Mouse (Mus musculus) stomach, embryonic 15.5 days (tissue): Measurements from ENCODE around the gene Rbm47. TPM values are rescaled to one million over a fixed set of nuclear protein-coding genes. Genes with fewer than 3 reads are reported as not detected.

Experiments used
- ATAC-seq: fragments of 200-750 bp; cut with Nextera tagmentation; 2 replicates; pipeline ENCODE4 v1.8.0; 2017; ENCODE audit warnings: low read depth, moderate number of reproducible peaks, moderate TSS enrichment; ENCODE audit not compliant: insufficient read depth, low FRiP score
- H3K27ac ChIP-seq: fragments of 300-500 bp; sonication (generic); 2 replicates; pipeline ENCODE4 v1.5.1; 2015; ENCODE audit warnings: mild to moderate bottlenecking, inconsistent platforms
- H3K27me3 ChIP-seq: fragments of 300-500 bp; sonication (generic); replicated peaks from 2 replicates; pipeline ENCODE4 v1.6.1; 2015; ENCODE audit warnings: inconsistent platforms
- H3K36me3 ChIP-seq: fragments of 300-500 bp; sonication (generic); 2 replicates; pipeline ENCODE4 v1.6.1; 2015; ENCODE audit warnings: inconsistent platforms
- H3K4me1 ChIP-seq: fragments of 300-500 bp; sonication (generic); 2 replicates; pipeline ENCODE4 v1.6.1; 2015; ENCODE audit warnings: inconsistent platforms
- H3K4me2 ChIP-seq: fragments of 300-500 bp; sonication (generic); 2 replicates; pipeline ENCODE4 v1.6.1; 2015; ENCODE audit warnings: mild to moderate bottlenecking, inconsistent platforms
- H3K4me3 ChIP-seq: fragments of 300-500 bp; sonication (generic); replicated peaks from 2 replicates; pipeline ENCODE4 v1.5.1; 2015; ENCODE audit warnings: inconsistent platforms
- H3K9ac ChIP-seq: fragments of 300-500 bp; sonication (generic); 2 replicates; pipeline ENCODE4 v1.6.1; 2015; ENCODE audit warnings: inconsistent platforms
- H3K9me3 ChIP-seq: fragments of 300-500 bp; sonication (generic); 2 replicates; pipeline ENCODE4 v1.6.1; 2016; ENCODE audit warnings: inconsistent platforms
- WGBS: fragments of 180-500 bp; shearing (Covaris S2); methylation state at CpG from one replicate; pipeline ENCODE4 v1.1.7; 2015; 5-methylcytosine and 5-hydroxymethylcytosine counted together
- polyA plus RNA-seq: library from polyadenylated mRNA; unstranded; fragments of >200 nt; fragmentation: Nextera tagmentation; extraction: Ambion mirVana; gene quantifications from 2 replicates; pipeline ENCODE4 v1.2.1, GENCODE M21; 2015

Rbm47 gene
- polyA plus RNA-seq, 1 experiment from 2014 or later = 80.6 TPM

- Histone ChIP-seq H3K9me3 (no peaks in the 10 kb centered on the region), H3K27me3 (no peaks in the 10 kb centered on the region), H3K4me3 (peak overlapping the region; percentile 14), H3K27ac (peak overlapping the region; percentile 94), H3K4me2 (peak overlapping the region; percentile 44), H3K36me3 (no peaks in the 10 kb centered on the region), H3K4me1 (peaks cover 8% of the 10 kb centered on the region; the same call in 1 of the 2 replicates), H3K9ac (no peak overlapping the region)
- ATAC-seq = no peak
- 61% methylated on average over 19 of the region's 19 CpGs for WGBS
Measured at GRCm38 (mm10) chr5:66081443-66082228, 91.3 kb downstream of the Rbm47 start.

GRCm38 (mm10) chr5:66080529-66081220 lies 92.2 kb downstream of the Rbm47 start:
- no peaks in the 10 kb centered on the region for H3K36me3 ChIP-seq
- peak overlapping the region; percentile 94 for H3K27ac ChIP-seq
- no peak overlapping the region for H3K9ac ChIP-seq
- H3K4me3 ChIP-seq = peak overlapping the region; percentile 35
- no peaks in the 10 kb centered on the region for H3K27me3 ChIP-seq
- H3K4me2 ChIP-seq = peak overlapping the region; percentile 44; the same call in 1 of the 2 replicates
- peak; percentile 67; the same call in 1 of the 2 replicates for ATAC-seq
- H3K4me1 ChIP-seq = peaks cover 8% of the 10 kb centered on the region; the same call in 1 of the 2 replicates
- H3K9me3 ChIP-seq = no peaks in the 10 kb centered on the region
- 72% methylated on average over 17 of the region's 17 CpGs for WGBS

DNA sequence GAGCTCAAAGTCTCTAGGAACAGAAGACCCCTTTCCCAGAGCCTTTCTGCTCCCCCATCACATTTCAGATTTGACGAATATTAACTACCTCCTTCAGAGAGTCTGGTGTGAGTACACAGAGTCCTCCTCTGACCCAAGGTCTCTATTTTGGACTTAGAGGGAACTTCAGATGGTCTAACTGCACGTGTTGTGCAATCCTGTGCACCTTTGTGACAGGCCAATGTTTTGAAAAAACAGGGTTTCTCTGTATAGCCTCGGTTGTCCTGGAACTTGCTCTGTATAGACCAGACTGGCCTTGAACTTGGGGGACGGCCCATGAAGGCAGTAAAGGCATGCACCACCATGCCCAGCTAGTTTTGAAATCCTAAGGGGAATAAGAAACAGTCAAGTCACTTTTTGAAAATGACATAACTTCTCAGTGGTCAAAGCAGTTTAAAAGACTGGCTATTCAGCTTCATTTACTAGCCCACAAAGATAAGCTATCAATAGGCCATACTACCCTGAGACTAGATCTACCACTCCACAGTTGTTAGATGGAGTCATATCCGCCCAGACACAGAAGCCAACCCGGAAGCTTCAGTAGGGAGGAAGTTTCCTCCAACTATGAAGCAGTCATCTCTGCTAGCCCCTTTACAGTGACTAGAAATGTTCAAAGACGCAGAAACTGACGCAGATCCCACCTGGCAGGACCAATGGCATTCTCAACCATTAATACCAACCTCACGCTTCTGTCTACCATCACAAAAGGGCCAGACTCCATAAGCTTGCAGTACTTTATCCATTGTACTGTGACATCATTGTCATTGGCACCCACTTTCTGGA lies 93.3 kb downstream of the Rbm47 start:
- H3K4me3 ChIP-seq = peak overlapping the region; percentile 35
- no peak overlapping the region for H3K9ac ChIP-seq
- no peaks in the 10 kb centered on the region for H3K36me3 ChIP-seq
- WGBS = 66% methylated on average over 9 of the region's 9 CpGs
- peak overlapping the region; percentile 44 for H3K4me2 ChIP-seq
- no peak for ATAC-seq
- no peaks in the 10 kb centered on the region for H3K27me3 ChIP-seq
- peaks cover 8% of the 10 kb centered on the region for H3K4me1 ChIP-seq
- H3K27ac ChIP-seq = peak overlapping the region; percentile 74
- H3K9me3 ChIP-seq = no peaks in the 10 kb centered on the region

GRCm38 (mm10) chr5:66078491-66079012 lies 94.4 kb downstream of the Rbm47 start:
- H3K36me3 ChIP-seq = no peaks in the 10 kb centered on the region
- no peaks in the 10 kb centered on the region for H3K27me3 ChIP-seq
- peak overlapping the region; percentile 73; the same call in 1 of the 2 replicates for H3K27ac ChIP-seq
- no peaks in the 10 kb centered on the region for H3K9me3 ChIP-seq
- no peak for ATAC-seq
- H3K4me3 ChIP-seq = no peak overlapping the region; the same call in 1 of the 2 replicates
- H3K4me1 ChIP-seq = peaks cover 14% of the 10 kb centered on the region
- H3K4me2 ChIP-seq = peak overlapping the region; percentile 44
- H3K9ac ChIP-seq = no peak overlapping the region
- 68% methylated on average over 7 of the region's 7 CpGs for WGBS

- Histone ChIP-seq H3K9me3 (no peaks in the 10 kb centered on the region), H3K4me3 (peak overlapping the region; percentile 17; the same call in 1 of the 2 replicates), H3K36me3 (no peaks in the 10 kb centered on the region), H3K4me2 (peak overlapping the region; percentile 44), H3K9ac (no peak overlapping the region), H3K27me3 (no peaks in the 10 kb centered on the region), H3K27ac (peak overlapping the region; percentile 73), H3K4me1 (peaks cover 14% of the 10 kb centered on the region)
- no peak for ATAC-seq
- 13% methylated on average over 10 of the region's 10 CpGs for WGBS
Measured at GRCm38 (mm10) chr5:66077416-66077815, 95.5 kb downstream of the Rbm47 start.

GRCm38 (mm10) chr5:66076685-66077301 lies 96.1 kb downstream of the Rbm47 start:
- Histone ChIP-seq H3K4me1 (peaks cover 14% of the 10 kb centered on the region), H3K9me3 (no peaks in the 10 kb centered on the region), H3K36me3 (no peaks in the 10 kb centered on the region), H3K4me2 (peak overlapping the region; percentile 44), H3K4me3 (no peak overlapping the region; the same call in 1 of the 2 replicates), H3K27ac (peak overlapping the region; percentile 73; the same call in 1 of the 2 replicates), H3K9ac (no peak overlapping the region), H3K27me3 (no peaks in the 10 kb centered on the region)
- 43% methylated on average over 12 of the region's 12 CpGs for WGBS
- no peak for ATAC-seq

GRCm38 (mm10) chr5:66075906-66076305 lies 97.0 kb downstream of the Rbm47 start:
- Histone ChIP-seq H3K4me1 (peaks cover 14% of the 10 kb centered on the region), H3K9me3 (no peaks in the 10 kb centered on the region), H3K27ac (peak overlapping the region; percentile 65; the same call in 1 of the 2 replicates), H3K4me2 (no peak overlapping the region), H3K36me3 (no peaks in the 10 kb centered on the region), H3K9ac (no peak overlapping the region), H3K4me3 (no peak overlapping the region), H3K27me3 (no peaks in the 10 kb centered on the region)
- 81% methylated on average over 12 of the region's 12 CpGs for WGBS
- no peak for ATAC-seq

DNA sequence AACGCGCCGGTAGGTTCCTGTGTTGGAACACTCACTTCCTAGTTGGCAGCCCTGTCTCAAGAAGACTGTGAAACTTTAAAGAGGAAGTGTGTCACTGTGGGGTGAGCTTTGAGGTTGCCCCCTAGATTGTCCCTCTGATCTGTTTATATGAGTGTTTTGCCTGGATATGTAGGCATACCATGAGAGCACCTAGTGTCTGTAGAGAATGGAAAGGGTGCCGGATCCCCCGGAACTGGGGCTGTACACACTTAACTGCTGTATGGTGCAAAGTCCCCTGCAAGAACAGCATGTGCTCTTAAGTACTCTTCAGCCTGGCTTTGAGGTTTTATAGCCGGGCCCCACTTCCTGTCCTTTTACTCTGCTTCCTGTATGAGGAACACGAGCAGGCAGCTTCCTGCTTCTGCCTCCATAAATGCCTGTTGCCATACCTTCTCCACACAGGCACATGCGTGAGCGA lies 97.9 kb downstream of the Rbm47 start:
- no peaks in the 10 kb centered on the region for H3K27me3 ChIP-seq
- H3K36me3 ChIP-seq = no peaks in the 10 kb centered on the region
- H3K4me2 ChIP-seq = no peak overlapping the region
- H3K27ac ChIP-seq = peak overlapping the region; percentile 65
- no peak for ATAC-seq
- no peaks in the 10 kb centered on the region for H3K9me3 ChIP-seq
- peaks cover 17% of the 10 kb centered on the region for H3K4me1 ChIP-seq
- H3K9ac ChIP-seq = no peak overlapping the region
- H3K4me3 ChIP-seq = no peak overlapping the region
- WGBS = 68% methylated on average over 9 of the region's 9 CpGs

DNA sequence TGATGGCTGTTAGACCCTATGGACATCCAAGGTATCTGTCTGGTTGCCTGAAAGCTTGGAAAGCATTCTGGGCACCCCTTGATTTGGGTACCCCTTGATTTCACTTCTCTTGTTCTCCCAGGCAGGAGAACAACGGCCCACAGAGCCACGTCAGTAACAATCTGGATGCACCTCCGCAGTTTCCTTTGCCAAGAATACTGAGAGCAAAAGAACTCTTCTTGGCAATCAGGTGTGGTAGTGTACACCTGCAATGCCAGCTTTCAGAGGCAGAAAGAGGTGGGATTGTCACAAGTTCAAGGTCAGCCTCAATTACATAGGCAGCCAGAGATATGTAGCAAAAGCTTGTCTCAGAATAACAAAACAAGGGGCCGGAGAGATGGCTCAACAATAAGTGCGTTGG lies 98.7 kb downstream of the Rbm47 start:
- 85% methylated on average over 5 of the region's 5 CpGs for WGBS
- Histone ChIP-seq H3K4me1 (peaks cover 22% of the 10 kb centered on the region), H3K27me3 (no peaks in the 10 kb centered on the region), H3K9ac (no peak overlapping the region), H3K27ac (peak overlapping the region; percentile 65; the same call in 1 of the 2 replicates), H3K36me3 (no peaks in the 10 kb centered on the region), H3K4me3 (no peak overlapping the region), H3K4me2 (no peak overlapping the region), H3K9me3 (no peaks in the 10 kb centered on the region)
- no peak for ATAC-seq

DNA sequence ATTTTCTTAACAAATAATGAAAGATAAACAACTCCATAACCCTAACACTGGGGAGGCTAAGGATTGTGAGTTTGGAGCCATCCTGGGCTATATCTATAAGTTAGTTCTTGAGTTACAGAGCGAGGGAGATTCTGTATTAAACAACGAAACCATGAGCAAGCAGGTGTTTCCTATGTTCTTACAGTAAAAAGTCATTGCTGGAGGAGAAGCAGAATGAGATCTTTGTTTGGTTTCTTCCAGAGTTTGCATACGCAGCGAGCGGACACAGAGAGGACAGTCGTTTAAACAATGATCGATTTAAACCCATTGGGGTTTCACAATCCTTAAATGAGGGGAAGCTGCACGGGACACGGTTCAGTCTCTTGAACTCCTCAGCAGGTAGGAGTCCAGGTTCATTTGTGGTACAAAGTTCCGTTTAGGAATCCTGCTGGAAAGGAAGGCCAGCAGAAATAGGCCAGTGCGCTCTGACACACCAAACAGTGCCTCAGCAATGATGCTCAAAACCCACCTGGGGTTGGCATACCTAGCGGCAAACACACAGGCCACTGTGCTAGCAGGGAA lies 99.2 kb downstream of the Rbm47 start:
- Histone ChIP-seq H3K4me1 (peaks cover 23% of the 10 kb centered on the region), H3K27ac (peak overlapping the region; percentile 13; the same call in 1 of the 2 replicates), H3K9me3 (no peaks in the 10 kb centered on the region), H3K27me3 (no peaks in the 10 kb centered on the region), H3K4me3 (no peak overlapping the region), H3K36me3 (no peaks in the 10 kb centered on the region), H3K9ac (no peak overlapping the region), H3K4me2 (no peak overlapping the region)
- WGBS = 60% methylated on average over 12 of the region's 12 CpGs
- no peak for ATAC-seq
